Mouse (Mus musculus) adrenal gland, adult 2 months (tissue): ENCODE data around the gene Stxbp6. TPM values are rescaled to one million over a fixed set of nuclear protein-coding genes. Genes with fewer than 3 reads are reported as not detected.

Experiments used
- DNase-seq: peaks from one replicate; pipeline ENCODE4 v3.0.0; 2021
- polyA plus RNA-seq: library from polyadenylated mRNA; depleted of rRNA; stranded (reverse); fragments of >200 nt; gene quantifications from 2 replicates; pipeline ENCODE4 v1.2.3, GENCODE M21; 2012
- total RNA-seq, 2 experiments: library from RNA; stranded (reverse); gene quantifications; 2 replicates each; pipeline ENCODE4 v1.2.3; 2021

Gene Stxbp6
- total and polyA plus RNA-seq, 3 experiments, result 9.7 to 21.7 (median 18.4) TPM

GRCm38 (mm10) chr12:44996274-44996673 lies 78.2 kb downstream of the Stxbp6 start:
- no peak for DNase-seq

DNA sequence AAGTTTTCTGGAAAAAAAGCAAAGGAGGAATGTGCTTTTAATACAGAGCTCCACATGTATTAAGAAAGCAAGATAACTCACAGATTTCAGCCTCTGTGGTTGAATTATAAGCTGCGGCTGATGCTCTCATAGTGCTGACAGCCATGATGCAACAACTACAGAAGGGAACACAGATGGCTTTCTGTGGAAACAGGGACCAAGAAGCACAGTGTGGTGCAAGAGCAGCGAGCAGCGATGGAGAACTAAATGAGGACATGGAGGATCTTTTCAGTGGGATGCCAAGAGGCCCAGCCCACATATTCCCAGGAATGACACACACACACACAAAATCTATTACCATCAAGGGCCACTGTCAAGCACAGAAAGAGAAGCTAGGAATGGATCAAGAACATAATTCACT lies 81.1 kb downstream of the Stxbp6 start:
- DNase-seq, result no peak

- DNase-seq, result no peak
Observed at GRCm38 (mm10) chr12:44992847-44993246, 81.7 kb downstream of the Stxbp6 start.

GRCm38 (mm10) chr12:44990379-44990778 lies 84.1 kb downstream of the Stxbp6 start:
- no peak for DNase-seq

DNA sequence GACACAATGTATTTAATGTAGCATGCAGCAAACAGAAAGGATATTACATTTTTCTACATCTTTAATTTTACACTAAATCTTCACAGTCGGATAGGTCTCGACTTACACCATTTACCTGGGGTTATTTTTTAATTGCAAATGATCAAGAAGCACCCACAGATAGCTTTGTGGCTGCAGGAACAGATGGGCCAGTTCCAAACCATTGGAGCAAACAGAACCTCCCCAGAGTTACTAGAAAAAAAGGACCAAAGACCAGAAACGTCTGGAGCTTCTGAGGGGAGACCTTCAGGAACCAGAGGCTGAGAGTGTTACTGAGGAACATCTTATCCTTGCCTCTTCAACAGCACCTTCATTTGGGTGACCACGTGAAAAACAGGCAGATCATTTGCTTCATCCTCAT lies 85.5 kb downstream of the Stxbp6 start:
- DNase-seq, result no peak

DNA sequence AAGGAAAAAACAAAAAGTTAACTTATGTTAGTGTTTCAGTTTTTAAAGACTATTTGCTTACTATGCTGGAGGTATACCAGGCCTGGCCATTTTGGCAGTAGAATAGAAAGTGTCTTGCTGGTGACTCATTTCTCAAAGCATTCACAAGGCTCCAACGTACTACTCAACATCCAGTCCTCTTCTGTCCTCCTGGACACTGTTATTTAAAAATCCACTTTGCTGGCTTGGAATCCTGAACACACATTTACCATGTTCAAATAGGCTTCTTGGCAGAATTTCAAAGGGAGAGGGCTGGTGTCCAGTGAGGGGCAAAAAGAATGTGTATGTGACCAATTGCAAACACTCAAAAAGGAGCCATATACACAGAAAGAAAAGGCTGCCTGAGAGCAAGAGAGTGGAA lies 86.7 kb downstream of the Stxbp6 start:
- no peak for DNase-seq

DNA sequence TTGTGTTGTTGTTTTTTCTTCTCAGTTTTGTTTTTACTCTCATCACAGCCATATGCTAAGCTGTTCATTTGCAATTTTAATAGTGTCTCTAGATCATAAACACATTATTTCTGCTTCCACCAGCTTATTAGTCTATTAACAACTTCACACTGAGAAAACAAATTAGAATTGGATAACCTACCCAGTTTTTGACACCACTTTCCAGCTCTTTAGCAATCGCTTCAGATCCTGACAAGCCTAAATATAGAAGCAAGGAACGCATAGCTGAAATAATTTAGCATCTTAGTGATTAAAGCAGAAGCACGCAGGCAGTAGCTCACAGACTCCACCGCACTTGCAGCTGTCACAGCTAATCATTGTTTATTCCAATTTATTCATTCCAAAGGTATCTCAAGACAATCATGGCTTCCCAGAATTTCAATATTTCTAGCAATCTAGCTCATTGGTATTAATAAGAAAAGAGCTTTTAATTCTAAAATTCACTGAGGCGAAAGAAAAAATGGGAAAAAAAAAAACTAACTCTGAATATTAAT lies 95.1 kb downstream of the Stxbp6 start:
- no peak for DNase-seq

- no peak for DNase-seq
Observed at GRCm38 (mm10) chr12:44975266-44975665, 99.2 kb downstream of the Stxbp6 start.

DNA sequence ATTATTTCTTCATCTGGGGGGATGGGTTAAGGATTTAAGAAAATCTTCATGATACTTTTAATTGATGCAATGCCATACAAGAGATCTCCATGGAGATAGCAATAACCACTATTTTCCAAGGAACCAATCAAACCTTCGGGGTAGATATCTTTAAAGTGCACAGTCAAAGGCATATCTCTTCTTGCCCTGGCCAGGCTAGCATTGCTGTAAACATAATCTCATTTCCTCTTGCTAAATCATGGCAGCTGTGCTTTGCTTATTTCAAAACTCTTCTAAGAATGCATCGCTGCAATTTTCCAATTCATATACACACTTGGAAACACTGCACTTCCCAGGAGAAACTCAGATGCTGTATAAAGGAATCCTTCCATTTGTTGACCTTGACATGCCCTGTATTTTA lies 103.0 kb downstream of the Stxbp6 start:
- no peak for DNase-seq

DNA sequence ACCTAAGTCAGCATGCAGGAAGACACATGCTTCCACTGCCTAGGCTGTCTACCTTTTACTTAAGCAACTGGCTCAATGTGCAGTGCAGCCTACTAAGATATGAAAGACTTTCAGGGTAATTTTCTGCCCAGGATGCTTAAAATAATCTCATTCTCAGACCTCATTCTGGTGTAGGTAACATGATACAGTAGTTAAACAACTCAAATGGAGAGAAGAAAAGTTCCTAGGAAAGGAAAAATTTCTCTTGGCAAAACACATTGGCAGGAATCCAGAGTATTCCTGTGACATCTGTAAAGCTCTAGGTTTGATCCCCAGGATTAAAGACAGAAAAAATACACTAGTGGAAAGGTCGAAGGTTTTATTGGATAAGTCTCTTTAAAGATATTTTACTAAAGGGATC lies 107.1 kb downstream of the Stxbp6 start:
- no peak for DNase-seq

- no peak for DNase-seq
Observed at GRCm38 (mm10) chr12:44957474-44957873, 117.0 kb downstream of the Stxbp6 start.

DNA sequence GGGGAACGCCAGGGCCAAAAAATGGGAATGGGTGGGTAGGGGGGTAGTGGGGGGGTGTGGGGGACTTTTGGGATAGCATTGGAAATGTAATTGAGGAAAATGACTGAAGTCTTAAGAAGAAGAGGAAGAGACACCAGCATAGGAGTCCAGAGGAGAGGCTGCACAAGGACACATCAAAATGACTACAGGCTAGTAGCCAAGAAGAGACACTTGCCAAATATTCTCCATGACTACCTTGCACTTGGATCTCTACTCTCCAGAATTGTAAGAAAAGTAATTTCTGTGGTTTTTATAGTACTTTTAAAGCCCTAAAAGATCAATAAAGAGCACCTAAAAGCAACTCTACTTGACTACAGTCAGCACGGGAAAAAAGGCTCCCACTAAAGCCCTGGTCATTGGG lies 121.4 kb downstream of the Stxbp6 start:
- peak; percentile 56 for DNase-seq

GRCm38 (mm10) chr12:44952072-44952471 lies 122.4 kb downstream of the Stxbp6 start:
- DNase-seq, result peak; percentile 69

DNA sequence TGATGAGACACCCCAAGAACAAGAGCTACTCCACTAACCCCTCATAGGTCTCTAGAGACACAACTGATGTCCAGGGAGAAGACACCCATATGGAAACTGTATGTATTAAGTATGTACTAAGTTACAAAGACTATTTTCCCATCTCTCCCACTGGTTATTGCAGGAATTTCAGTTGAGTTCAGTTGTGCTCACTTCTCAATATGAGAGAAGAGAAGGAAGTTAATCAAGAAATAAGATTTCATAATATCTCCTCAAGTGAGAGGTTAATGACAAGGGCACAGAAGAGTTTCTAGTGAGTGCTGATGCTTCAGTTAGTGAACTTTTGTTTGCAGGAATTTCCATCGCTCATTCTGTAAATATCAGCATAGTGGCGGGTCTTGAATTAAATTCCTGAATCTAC lies 124.0 kb downstream of the Stxbp6 start:
- DNase-seq, result no peak

- no peak for DNase-seq
Observed at GRCm38 (mm10) chr12:44947823-44948222, 126.7 kb downstream of the Stxbp6 start.

- DNase-seq, result no peak
Observed at GRCm38 (mm10) chr12:44940325-44940724, 134.2 kb downstream of the Stxbp6 start.

DNA sequence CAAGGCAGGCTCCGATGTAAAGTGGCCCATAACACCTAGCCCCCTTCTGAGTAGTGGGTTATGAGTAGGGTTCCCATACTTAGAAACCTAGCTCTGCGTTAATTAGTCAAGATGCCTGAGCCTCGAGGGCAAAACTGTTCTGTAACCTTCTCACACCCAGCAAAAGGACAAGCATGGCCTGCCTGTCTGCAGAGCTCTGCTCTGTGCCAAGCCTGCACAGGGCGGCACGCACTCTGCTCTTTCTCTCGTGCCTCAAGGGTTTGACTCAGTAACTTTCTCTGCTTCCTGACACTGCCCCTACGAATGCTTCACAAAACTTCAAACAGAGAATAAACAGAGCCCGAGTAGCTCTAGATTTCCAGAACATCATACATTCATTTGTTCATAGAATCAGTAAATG lies 135.4 kb downstream of the Stxbp6 start:
- DNase-seq, result no peak

DNA sequence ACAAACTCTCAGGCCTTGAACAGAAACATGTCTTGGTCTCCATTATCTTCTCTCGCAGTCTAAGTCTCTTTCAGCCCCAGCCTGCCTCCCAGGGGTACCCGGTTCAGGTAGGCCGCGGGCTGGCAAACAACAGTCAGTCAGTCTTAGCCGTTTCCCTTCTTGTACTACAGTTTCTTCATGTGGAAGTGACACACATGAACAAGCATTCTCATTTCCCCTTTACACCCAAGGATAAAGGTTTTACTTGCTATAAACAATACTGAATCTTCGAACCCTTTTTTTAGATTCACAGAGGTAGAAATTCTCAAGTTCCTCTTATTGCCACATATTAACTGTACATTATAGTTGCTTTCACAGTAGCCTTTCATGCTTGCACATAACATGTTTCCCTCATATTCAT lies 141.6 kb downstream of the Stxbp6 start:
- DNase-seq, result no peak

DNA sequence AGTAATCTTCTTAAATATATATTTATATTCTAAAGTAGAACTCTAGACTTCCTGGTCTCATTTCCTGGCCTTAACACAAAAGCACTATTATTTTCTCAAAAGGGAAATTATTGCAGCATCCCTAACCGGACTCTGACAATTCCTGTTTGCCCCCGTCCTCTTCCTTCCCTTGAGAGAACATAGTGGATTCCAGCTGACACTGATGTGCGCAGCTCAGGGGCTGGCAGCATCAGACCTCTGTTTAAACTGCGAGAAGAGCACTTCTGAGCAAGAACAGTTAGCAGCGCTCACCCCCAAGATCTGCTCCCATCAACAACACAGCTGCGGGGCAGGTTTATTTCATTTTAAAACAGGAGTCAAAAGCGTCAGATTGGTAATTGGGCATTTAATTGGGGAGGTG lies 142.8 kb downstream of the Stxbp6 start:
- no peak for DNase-seq

- DNase-seq, result no peak
Observed at GRCm38 (mm10) chr12:44928456-44928855, 146.1 kb downstream of the Stxbp6 start.

- no peak for DNase-seq
Observed at GRCm38 (mm10) chr12:44925901-44926300, 148.6 kb downstream of the Stxbp6 start.

- DNase-seq, result no peak
Observed at GRCm38 (mm10) chr12:44923273-44923672, 151.2 kb downstream of the Stxbp6 start.

DNA sequence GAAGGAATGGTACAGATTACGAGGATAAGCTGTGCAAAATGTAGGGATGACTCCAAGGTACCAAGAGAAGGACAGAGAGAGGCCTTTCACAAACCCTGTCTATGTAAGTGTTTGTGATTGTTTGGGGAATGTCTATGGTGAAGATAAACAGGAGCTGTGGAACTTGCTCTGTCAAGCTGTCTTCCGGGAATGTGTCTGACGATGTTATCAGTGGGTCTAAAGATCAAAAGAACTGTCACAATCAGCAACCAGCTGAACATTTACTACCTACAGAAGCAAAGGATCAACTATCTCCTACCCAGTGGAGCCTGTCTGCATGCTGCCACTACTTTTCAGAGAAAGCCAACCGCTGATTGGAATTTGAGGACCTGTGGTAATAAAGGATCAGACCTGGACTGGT lies 152.3 kb downstream of the Stxbp6 start:
- no peak for DNase-seq

DNA sequence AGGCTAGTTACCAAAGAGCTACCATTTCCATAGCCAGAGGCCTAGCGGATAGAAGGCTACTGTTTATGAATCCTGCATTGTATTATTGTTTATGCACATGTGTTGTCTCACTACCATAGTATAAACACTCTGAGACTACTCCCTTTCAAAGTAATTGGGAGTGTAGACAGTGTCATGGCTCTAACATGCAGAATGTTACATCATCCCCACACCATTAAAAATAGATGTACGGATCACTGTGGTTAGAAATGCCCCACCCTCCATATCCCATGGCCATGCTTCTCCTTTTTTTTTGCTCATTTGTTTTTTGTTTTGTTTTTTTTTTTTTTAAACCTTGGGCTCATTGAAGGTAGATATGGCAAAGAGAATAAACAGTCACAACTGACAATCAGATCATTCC lies 154.9 kb downstream of the Stxbp6 start:
- DNase-seq, result no peak

DNA sequence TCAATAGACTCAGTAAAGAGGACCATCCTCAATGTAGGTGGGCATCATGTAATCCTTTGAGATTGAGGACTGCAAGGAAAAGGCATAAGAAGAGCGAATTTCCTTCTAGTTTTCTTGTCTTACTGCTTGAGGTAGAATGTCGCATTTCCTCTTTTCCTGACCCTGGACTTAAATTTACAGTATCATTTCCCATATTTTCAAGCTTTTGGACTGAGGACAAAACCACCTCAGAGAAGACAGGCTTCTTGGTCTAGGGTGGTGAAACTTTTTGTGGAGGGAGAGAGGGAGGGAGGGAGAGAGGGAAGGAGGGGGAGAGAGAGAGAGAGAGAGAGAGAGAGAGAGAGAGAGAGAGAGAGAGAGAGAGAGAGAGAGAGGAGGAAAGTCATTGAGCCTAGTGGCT lies 155.6 kb downstream of the Stxbp6 start:
- no peak for DNase-seq
